Mouse (Mus musculus) lung, adult 2 months (tissue): Measurements from ENCODE around the gene Coa7.

ENCODE experiments used
- CTCF ChIP-seq: fragments of 200-500 bp; IDR thresholded peaks from 2 replicates; pipeline ENCODE4 v1.5.1; 2011; ENCODE audit warnings: mild to moderate bottlenecking, low read length, control low read depth; ENCODE audit not compliant: insufficient read depth
- POLR2A ChIP-seq: fragments of 200-500 bp; IDR thresholded peaks from 2 replicates; pipeline ENCODE4 v1.6.1; 2011; ENCODE audit warnings: low read depth, mild to moderate bottlenecking, control low read depth, low read length, borderline replicate concordance; ENCODE audit errors: extremely low read depth

DNA sequence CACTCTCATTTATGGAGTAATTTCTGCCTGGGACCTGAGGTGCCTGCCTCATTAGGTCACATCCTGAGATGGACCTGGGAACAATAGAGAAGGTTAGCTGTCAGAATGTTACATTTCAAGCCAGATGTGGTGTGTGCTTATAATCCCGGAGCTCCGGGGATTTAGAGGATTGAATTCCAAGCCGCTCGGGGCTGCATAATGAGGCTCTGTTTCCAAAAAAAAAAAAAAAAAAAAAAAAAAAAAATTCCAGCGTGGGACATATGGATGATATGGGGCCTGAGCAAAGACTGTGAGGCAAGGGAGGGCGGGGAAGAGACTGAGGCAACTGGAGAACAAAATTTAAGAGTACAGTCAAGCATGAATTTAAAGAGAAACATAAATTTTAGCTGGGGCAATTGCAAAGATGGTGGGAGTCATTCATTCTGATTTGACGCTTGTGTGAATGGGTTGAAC, 16.7 kb downstream of the Coa7 start:
- TF ChIP-seq CTCF (no peak), POLR2A (no peak)
